Mouse (Mus musculus) neural tube, embryonic 14.5 days (tissue): ENCODE data around the gene Gmcl1. TPM values are rescaled to one million over a fixed set of nuclear protein-coding genes. Genes with fewer than 3 reads are reported as not detected.

Source experiments
- ATAC-seq: fragments of 200-750 bp; cut with Nextera tagmentation; 2 replicates; pipeline ENCODE4 v1.8.0; 2017; ENCODE audit warnings: low read depth, mild to moderate bottlenecking, moderate TSS enrichment, moderate library complexity
- H3K27ac ChIP-seq: fragments of 300-500 bp; sonication (generic); 2 replicates; pipeline ENCODE4 v1.5.1; 2014; ENCODE audit warnings: low read depth, mild to moderate bottlenecking, control low read depth, low read length, moderate library complexity, mixed read lengths
- H3K27me3 ChIP-seq: fragments of 300-500 bp; sonication (generic); 2 replicates; pipeline ENCODE4 v1.6.1; 2014; ENCODE audit warnings: low read length; ENCODE audit not compliant: control insufficient read depth, insufficient read depth
- H3K36me3 ChIP-seq: fragments of 300-500 bp; sonication (generic); 2 replicates; pipeline ENCODE4 v1.6.1; 2014; ENCODE audit warnings: low read length, mixed read lengths; ENCODE audit not compliant: control insufficient read depth, insufficient read depth
- H3K4me1 ChIP-seq: fragments of 300-500 bp; sonication (generic); 2 replicates; pipeline ENCODE4 v1.6.1; 2014; ENCODE audit warnings: low read length; ENCODE audit not compliant: control insufficient read depth, insufficient read depth
- H3K4me2 ChIP-seq: fragments of 300-500 bp; sonication (generic); 2 replicates; pipeline ENCODE4 v1.6.1; 2014; ENCODE audit warnings: mild to moderate bottlenecking, low read depth, low read length, control low read depth
- H3K4me3 ChIP-seq: fragments of 300-500 bp; sonication (generic); 2 replicates; pipeline ENCODE4 v1.5.1; 2014; ENCODE audit warnings: low read depth, low read length, control low read depth, mixed read lengths
- H3K9ac ChIP-seq: fragments of 300-500 bp; sonication (generic); replicated peaks from 2 replicates; pipeline ENCODE4 v1.6.1; 2014; ENCODE audit warnings: low read depth, mild to moderate bottlenecking, control low read depth, low read length, mixed read lengths
- H3K9me3 ChIP-seq: fragments of 300-500 bp; sonication (generic); 2 replicates; pipeline ENCODE4 v1.6.1; 2016; ENCODE audit warnings: low read length; ENCODE audit not compliant: control insufficient read depth
- WGBS: fragments of 180-500 bp; shearing (Covaris S2); extraction: QIAGEN DNeasy Blood & Tissue Kit; methylation state at CpG from one replicate; pipeline ENCODE4 v1.1.7; 2014; 5-methylcytosine and 5-hydroxymethylcytosine counted together
- polyA plus RNA-seq: library from polyadenylated mRNA; unstranded; fragments of >200 nt; fragmentation: Nextera tagmentation; extraction: Ambion mirVana; gene quantifications from 2 replicates; pipeline ENCODE4 v1.2.1, GENCODE M21; 2014

The Gmcl1 gene
- polyA plus RNA-seq, 1 experiment from 2014 or later = 44.2 TPM

- 38% methylated on average over 6 of the region's 6 CpGs for WGBS
- Histone ChIP-seq H3K27me3 (no peaks in the 10 kb centered on the region), H3K4me3 (no peak overlapping the region), H3K4me1 (peaks cover under 1% of the 10 kb centered on the region; the same call in 1 of the 2 replicates), H3K9ac (no peak overlapping the region), H3K9me3 (no peaks in the 10 kb centered on the region), H3K27ac (no peak overlapping the region), H3K36me3 (peaks cover 61% of the 10 kb centered on the region), H3K4me2 (no peak overlapping the region)
- no peak for ATAC-seq
Measured at GRCm38 (mm10) chr6:86678341-86678740, 54.8 kb downstream of the Gmcl1 start.

- no peak overlapping the region for H3K4me3 ChIP-seq
- H3K27me3 ChIP-seq = no peaks in the 10 kb centered on the region
- ATAC-seq = no peak
- peaks cover 18% of the 10 kb centered on the region for H3K36me3 ChIP-seq
- peaks cover 18% of the 10 kb centered on the region for H3K4me1 ChIP-seq
- H3K4me2 ChIP-seq = no peak overlapping the region
- H3K27ac ChIP-seq = no peak overlapping the region
- H3K9me3 ChIP-seq = no peaks in the 10 kb centered on the region
- WGBS = 17% methylated on average over 2 of the region's 2 CpGs
- H3K9ac ChIP-seq = no peak overlapping the region
Measured at GRCm38 (mm10) chr6:86670873-86671272, 62.3 kb downstream of the Gmcl1 start.

DNA sequence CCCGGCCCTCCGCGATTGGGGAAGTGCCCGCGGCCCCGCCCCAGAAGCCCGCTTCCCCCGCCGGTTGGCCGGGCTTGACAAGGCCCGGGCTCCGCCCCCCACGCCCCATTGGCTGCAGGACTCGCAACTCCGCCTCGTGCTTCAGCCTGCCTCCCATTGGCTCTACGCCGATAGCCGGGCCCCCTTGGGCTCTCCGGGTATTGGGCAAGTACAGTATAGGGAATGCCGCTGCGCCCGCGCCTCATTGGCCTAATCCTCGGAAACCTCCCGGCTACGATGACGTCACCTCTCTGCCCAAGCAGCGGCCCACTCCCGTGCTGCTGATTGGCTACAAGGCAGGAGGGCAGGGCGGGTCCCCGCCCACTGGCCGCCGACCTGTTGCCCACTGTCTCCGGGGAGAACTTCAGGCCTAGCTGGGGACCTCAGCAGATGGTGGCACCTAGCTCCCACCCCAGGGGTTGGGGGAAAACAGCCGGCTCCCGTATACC is 63.9 kb downstream of the Gmcl1 start:
- peak overlapping the region; percentile 81 for H3K9ac ChIP-seq

DNA sequence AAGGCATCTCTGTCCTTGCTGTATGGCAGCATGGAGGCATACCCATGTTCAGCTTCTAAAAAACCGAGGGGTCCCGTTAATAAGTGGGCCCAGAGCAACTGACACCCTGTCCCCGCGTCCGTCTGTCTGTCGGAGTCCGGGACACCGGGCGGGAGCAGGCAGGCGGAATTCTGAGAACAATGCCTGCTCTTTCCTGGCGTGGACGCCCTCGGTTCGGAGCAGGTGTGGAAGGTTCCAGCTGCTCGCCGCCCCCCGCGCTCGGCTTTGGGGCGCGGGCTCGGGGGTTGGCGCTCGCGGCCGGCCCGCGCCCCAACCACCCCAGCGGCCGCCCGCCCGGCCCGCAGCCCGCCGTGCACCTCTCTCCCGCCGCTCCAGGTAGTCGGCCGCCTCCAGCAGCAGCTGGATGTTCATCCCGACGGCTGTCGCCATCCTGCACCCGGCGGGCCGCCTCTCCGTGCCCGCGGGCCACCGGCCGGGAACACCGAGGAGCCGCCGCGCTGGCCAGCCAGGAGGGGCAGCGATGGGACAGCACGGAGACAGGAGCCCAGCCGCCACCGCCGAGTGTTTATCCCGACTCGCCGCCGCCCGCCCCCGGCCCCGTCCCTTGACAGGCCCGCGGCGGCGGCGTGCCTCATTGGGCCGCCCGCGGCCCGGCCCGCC is 64.5 kb downstream of the Gmcl1 start, which contains the start of gene Mxd1:
TSS of gene Mxd1 (minus strand) at position 582 of the 660 bp plus-strand sequence.
- H3K27me3 ChIP-seq = no peaks in the 10 kb centered on the region
- H3K4me2 ChIP-seq = peak within 1 kb of the TSS; percentile 89
- H3K36me3 ChIP-seq = peaks cover 13% of the 10 kb centered on the region
- under 1% methylated on average over 52 of the region's 76 CpGs for WGBS
- H3K9ac ChIP-seq = peak within 1 kb of the TSS; percentile 81
- H3K9me3 ChIP-seq = no peaks in the 10 kb centered on the region
- peaks cover 18% of the 10 kb centered on the region for H3K4me1 ChIP-seq
- H3K27ac ChIP-seq = peak within 1 kb of the TSS; percentile 76
- peak within 1 kb of the TSS; percentile 84 for H3K4me3 ChIP-seq
- ATAC-seq = peak; percentile 10; the same call in 1 of the 2 replicates

More for the DNA sequence above, 63.9 kb downstream of the Gmcl1 start:
- 2% methylated on average over 37 of the region's 37 CpGs for WGBS
- H3K4me2 ChIP-seq = peak overlapping the region; percentile 83
- H3K4me3 ChIP-seq = peak overlapping the region; percentile 84
- no peaks in the 10 kb centered on the region for H3K27me3 ChIP-seq
- H3K27ac ChIP-seq = peak overlapping the region; percentile 76
- peaks cover 8% of the 10 kb centered on the region for H3K36me3 ChIP-seq
- no peaks in the 10 kb centered on the region for H3K9me3 ChIP-seq
- peaks cover 18% of the 10 kb centered on the region for H3K4me1 ChIP-seq
- ATAC-seq = peak; percentile 100

DNA sequence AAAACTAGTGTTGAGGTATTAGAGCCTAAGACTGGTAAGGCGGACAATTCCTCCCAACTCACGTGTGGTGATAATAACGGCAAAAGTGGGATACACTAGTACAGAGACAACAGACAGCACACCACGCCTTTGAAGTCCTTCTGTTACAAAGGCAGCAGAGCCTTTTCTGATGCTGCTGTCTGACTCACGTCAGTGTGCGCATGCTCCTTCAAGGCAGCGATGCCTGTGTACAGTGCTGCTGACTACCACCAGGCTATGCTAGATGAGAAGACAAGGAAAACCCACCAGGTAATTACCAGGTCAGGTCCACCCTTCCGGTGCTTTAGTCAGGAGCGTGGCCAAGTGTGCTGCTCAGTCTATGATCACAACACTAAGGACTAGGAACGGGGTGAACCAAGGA is 66.1 kb downstream of the Gmcl1 start:
- Histone ChIP-seq H3K9me3 (no peaks in the 10 kb centered on the region), H3K36me3 (peaks cover 20% of the 10 kb centered on the region; the same call in 1 of the 2 replicates), H3K9ac (0 out of 2 replicates have a peak overlapping the region, but pooled peaks have one; percentile 11), H3K4me2 (peak overlapping the region; percentile 89; the same call in 1 of the 2 replicates), H3K4me1 (peaks cover 18% of the 10 kb centered on the region), H3K4me3 (no peak overlapping the region), H3K27ac (no peak overlapping the region), H3K27me3 (no peaks in the 10 kb centered on the region)
- 95% methylated on average over 10 of the region's 10 CpGs for WGBS
- no peak for ATAC-seq

- Histone ChIP-seq H3K4me1 (peaks cover 18% of the 10 kb centered on the region), H3K9me3 (no peaks in the 10 kb centered on the region), H3K27ac (no peak overlapping the region), H3K9ac (no peak overlapping the region), H3K4me2 (no peak overlapping the region), H3K27me3 (no peaks in the 10 kb centered on the region), H3K4me3 (no peak overlapping the region), H3K36me3 (peaks cover 33% of the 10 kb centered on the region)
- 87% methylated on average over 17 of the region's 17 CpGs for WGBS
- no peak for ATAC-seq
Measured at GRCm38 (mm10) chr6:86665560-86666307, 67.4 kb downstream of the Gmcl1 start.

- H3K27me3 ChIP-seq = no peaks in the 10 kb centered on the region
- no peak overlapping the region for H3K27ac ChIP-seq
- no peak for ATAC-seq
- H3K9me3 ChIP-seq = no peaks in the 10 kb centered on the region
- 82% methylated on average over 5 of the region's 5 CpGs for WGBS
- H3K4me2 ChIP-seq = no peak overlapping the region
- H3K9ac ChIP-seq = no peak overlapping the region
- no peak overlapping the region for H3K4me3 ChIP-seq
- peaks cover 18% of the 10 kb centered on the region for H3K4me1 ChIP-seq
- peaks cover 38% of the 10 kb centered on the region for H3K36me3 ChIP-seq
Measured at GRCm38 (mm10) chr6:86665076-86665475, 68.1 kb downstream of the Gmcl1 start.

DNA sequence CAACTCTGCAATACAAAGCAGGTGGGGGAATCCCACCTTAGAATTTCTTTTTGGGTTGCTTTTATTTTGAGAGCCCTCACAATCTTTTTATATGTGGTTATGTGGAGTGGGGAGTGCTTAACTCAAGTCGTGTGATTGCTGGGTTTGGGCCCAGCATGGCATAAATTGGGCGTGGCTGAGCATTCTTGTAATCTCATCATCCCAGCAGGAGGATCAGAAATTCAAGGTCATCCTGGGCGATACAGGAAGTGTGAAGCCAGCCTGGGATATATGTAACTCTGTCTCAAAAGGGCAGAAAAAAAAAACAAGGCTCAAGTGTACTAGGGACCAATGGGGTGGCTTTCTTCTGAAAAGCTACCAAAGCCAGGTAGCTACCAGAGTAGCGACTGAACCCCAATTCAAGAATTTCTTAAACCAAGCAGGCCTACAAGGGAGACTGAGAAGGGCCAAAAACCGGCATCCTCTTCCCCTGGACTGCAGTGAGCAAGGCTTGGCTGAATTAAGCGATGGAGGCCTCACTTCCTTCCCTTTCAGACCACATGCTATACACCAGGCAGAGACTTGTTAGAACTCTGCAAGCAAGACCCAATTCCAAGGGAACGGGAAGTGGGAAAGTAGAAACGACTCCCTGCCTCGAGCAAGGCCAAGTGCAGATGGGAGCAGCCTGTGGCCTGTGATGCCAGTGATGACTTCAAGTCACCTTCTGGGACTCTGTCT is 72.9 kb downstream of the Gmcl1 start:
- H3K9me3 ChIP-seq = no peaks in the 10 kb centered on the region
- 78% methylated on average over 9 of the region's 9 CpGs for WGBS
- H3K4me1 ChIP-seq = no peaks in the 10 kb centered on the region
- H3K27me3 ChIP-seq = no peaks in the 10 kb centered on the region
- H3K9ac ChIP-seq = no peak overlapping the region
- no peak overlapping the region for H3K4me2 ChIP-seq
- H3K27ac ChIP-seq = no peak overlapping the region
- no peak overlapping the region for H3K4me3 ChIP-seq
- H3K36me3 ChIP-seq = peaks cover 66% of the 10 kb centered on the region
- ATAC-seq = no peak
